18 mouse cellular contexts compared by ENCODE assay signal in the genomic region with DNA sequence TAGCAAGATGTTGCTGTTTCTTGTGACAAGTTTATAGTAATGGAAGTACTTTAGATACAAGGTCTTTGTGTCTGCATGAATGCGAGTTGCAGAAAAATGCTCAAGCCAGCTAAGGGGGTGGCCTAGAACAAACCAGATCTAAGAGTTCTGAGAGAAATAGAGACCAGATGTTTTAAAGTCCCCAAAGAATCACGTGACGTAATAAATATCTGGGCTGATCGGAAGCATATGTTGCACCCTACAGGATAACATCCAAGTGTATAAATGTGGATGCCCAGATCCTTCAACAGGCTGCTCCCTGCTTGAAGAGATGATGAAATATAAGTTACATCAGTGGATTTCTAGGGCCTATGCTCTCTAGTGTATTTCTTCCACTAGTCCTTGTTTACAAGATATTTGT.
DNase-seq lines count a peak whose midpoint lies in the region; ATAC-seq and TF ChIP-seq lines count a peak whose summit lies in the region.
"Had no signal": no experiment of that assay in that cellular context is flagged by ENCODE, and none has a peak within 500 bp of the region (broad histone marks: within the 10 kb centered on the region; RNA-seq: fewer than 3 reads in every experiment).

No protein-coding gene starts in this region.

- no peak overlapping the region for H3K4me3 ChIP-seq in lung, embryonic 14.5 days (ENCODE audit: low read depth, low read length)
- no peak overlapping the region for H3K4me3 ChIP-seq in embryonic facial prominence, embryonic 12.5 days
- H3K4me3 ChIP-seq in limb, embryonic 13.5 days, result no peak overlapping the region
- no peak overlapping the region for H3K4me3 ChIP-seq in intestine, embryonic 15.5 days (replicated peaks)
- no peak overlapping the region for H3K4me3 ChIP-seq in midbrain, embryonic 10.5 days
- H3K4me3 ChIP-seq: heart, embryonic 13.5 days; myocyte had no signal

- no peak overlapping the region for H3K4me2 ChIP-seq in lung, embryonic 14.5 days
- no peak overlapping the region for H3K4me2 ChIP-seq in embryonic facial prominence, embryonic 12.5 days (replicated peaks)
- no peak overlapping the region for H3K4me2 ChIP-seq in limb, embryonic 13.5 days (replicated peaks)
- no peak overlapping the region for H3K4me2 ChIP-seq in intestine, embryonic 15.5 days (replicated peaks)
- H3K4me2 ChIP-seq: heart, embryonic 13.5 days had no signal

- WGBS in lung, embryonic 14.5 days, result 45% methylated on average over 4 of the region's 4 CpGs
- WGBS in embryonic facial prominence, embryonic 12.5 days, result 17% methylated on average over 4 of the region's 4 CpGs
- WGBS in limb, embryonic 13.5 days, result 13% methylated on average over 4 of the region's 4 CpGs
- WGBS in intestine, embryonic 15.5 days, result 65% methylated on average over 4 of the region's 4 CpGs
- WGBS in midbrain, embryonic 10.5 days, result 78% methylated on average over 4 of the region's 4 CpGs

- no peaks in the 10 kb centered on the region for H3K27me3 ChIP-seq in lung, embryonic 14.5 days (ENCODE audit: insufficient read depth, low read length)
- no peaks in the 10 kb centered on the region for H3K27me3 ChIP-seq in embryonic facial prominence, embryonic 12.5 days
- H3K27me3 ChIP-seq in limb, embryonic 13.5 days, result no peaks in the 10 kb centered on the region
- no peaks in the 10 kb centered on the region for H3K27me3 ChIP-seq in intestine, embryonic 15.5 days (replicated peaks)
- H3K27me3 ChIP-seq in midbrain, embryonic 10.5 days (ENCODE audit: low read depth, poor library complexity, severe bottlenecking), result no peaks in the 10 kb centered on the region
- H3K27me3 ChIP-seq: heart, embryonic 13.5 days; Patski had no signal

- no peak overlapping the region for H3K9ac ChIP-seq in lung, embryonic 14.5 days
- no peak overlapping the region for H3K9ac ChIP-seq in embryonic facial prominence, embryonic 12.5 days
- no peak overlapping the region for H3K9ac ChIP-seq in limb, embryonic 13.5 days
- H3K9ac ChIP-seq in intestine, embryonic 15.5 days, result no peak overlapping the region
- H3K9ac ChIP-seq: heart, embryonic 13.5 days had no signal

- H3K36me3 ChIP-seq in lung, embryonic 14.5 days (ENCODE audit: insufficient read depth), result no peaks in the 10 kb centered on the region
- H3K36me3 ChIP-seq in embryonic facial prominence, embryonic 12.5 days, result no peaks in the 10 kb centered on the region
- no peaks in the 10 kb centered on the region for H3K36me3 ChIP-seq in limb, embryonic 13.5 days
- no peaks in the 10 kb centered on the region for H3K36me3 ChIP-seq in intestine, embryonic 15.5 days
- H3K36me3 ChIP-seq in midbrain, embryonic 10.5 days, result no peaks in the 10 kb centered on the region
- H3K36me3 ChIP-seq: heart, embryonic 13.5 days had no signal

- H3K27ac ChIP-seq in lung, embryonic 14.5 days (ENCODE audit: low read depth), result no peak overlapping the region
- peak overlapping the region; percentile 61; the same call in 1 of the 2 replicates for H3K27ac ChIP-seq in embryonic facial prominence, embryonic 12.5 days
- no peak overlapping the region; the same call in 1 of the 2 replicates for H3K27ac ChIP-seq in limb, embryonic 13.5 days
- no peak overlapping the region for H3K27ac ChIP-seq in intestine, embryonic 15.5 days
- H3K27ac ChIP-seq in midbrain, embryonic 10.5 days (replicated peaks), result no peak overlapping the region
- H3K27ac ChIP-seq: heart, embryonic 13.5 days; hindbrain, postnatal 0 days had no signal

- no peak for TF ChIP-seq CTCF in lung, embryonic 14.5 days (IDR thresholded peaks at IDR 0.05; ENCODE audit: low read depth)

- peak; percentile 58; the same call in 1 of the 2 replicates for ATAC-seq in lung, embryonic 14.5 days (ENCODE audit: insufficient read depth)
- ATAC-seq in embryonic facial prominence, embryonic 12.5 days (ENCODE audit: insufficient number of reproducible peaks, insufficient read depth, low FRiP score, low TSS enrichment), result peak; percentile 41; the same call in 1 of the 2 replicates
- ATAC-seq in limb, embryonic 13.5 days (ENCODE audit: low FRiP score, low read depth), result peak; percentile 83
- ATAC-seq in intestine, embryonic 15.5 days, result no peak
- ATAC-seq: hindbrain, postnatal 0 days; Patski had no signal

- DNase-seq in lung, embryonic 14.5 days, result peak; percentile 67
- no peak for DNase-seq in lung, postnatal 36 days
- DNase-seq in embryo, embryonic 10 days (ENCODE audit: low spot score), result peak; percentile 64
- DNase-seq in layer of hippocampus, adult 9-11 months, result no peak
- no peak for DNase-seq in midbrain, embryonic 10.5 days (ENCODE audit: low spot score)
- DNase-seq: adrenal gland, postnatal 25 days; cerebellum, adult 18-20 months; heart, adult 11 months; heart, postnatal 36 days; kidney, adult 9 months; lung, adult 2 months had no signal

- H3K9me3 ChIP-seq in lung, embryonic 14.5 days (ENCODE audit: low read depth, low read length), result no peaks in the 10 kb centered on the region
- 0 out of 2 replicates have a peak, but pooled peaks cover 6% of the 10 kb centered on the region for H3K9me3 ChIP-seq in embryonic facial prominence, embryonic 12.5 days
- 0 out of 2 replicates have a peak, but pooled peaks cover 10% of the 10 kb centered on the region for H3K9me3 ChIP-seq in limb, embryonic 13.5 days
- no peaks in the 10 kb centered on the region for H3K9me3 ChIP-seq in intestine, embryonic 15.5 days
- H3K9me3 ChIP-seq in midbrain, embryonic 10.5 days (replicated peaks), result peaks cover 6% of the 10 kb centered on the region

- H3K4me1 ChIP-seq in lung, embryonic 14.5 days (ENCODE audit: insufficient read depth), result no peaks in the 10 kb centered on the region
- peaks cover 9% of the 10 kb centered on the region for H3K4me1 ChIP-seq in embryonic facial prominence, embryonic 12.5 days
- peaks cover 22% of the 10 kb centered on the region for H3K4me1 ChIP-seq in limb, embryonic 13.5 days
- no peaks in the 10 kb centered on the region for H3K4me1 ChIP-seq in intestine, embryonic 15.5 days (replicated peaks)
- no peaks in the 10 kb centered on the region for H3K4me1 ChIP-seq in midbrain, embryonic 10.5 days
- H3K4me1 ChIP-seq: heart, embryonic 13.5 days had no signal

Comparison
In these comparisons a context has a peak if more than half of its experiments do, and no peak if none do; other contexts are left out.
1. DNase-seq: peak in lung, embryonic 14.5 days (single experiment) and embryo, embryonic 10 days (single experiment); none in lung, postnatal 36 days (single experiment), layer of hippocampus, adult 9-11 months (single experiment) and midbrain, embryonic 10.5 days (single experiment).